Mouse (Mus musculus) neural tube, embryonic 14.5 days (tissue): ENCODE results near the gene Sfrp4. TPM values are rescaled to one million over a fixed set of nuclear protein-coding genes. Genes with fewer than 3 reads are reported as not detected.
"Not testable (repeated sequence)": the region's sequence is repeated elsewhere in the genome, so short reads cannot be mapped to it uniquely, and the experiment has no call there.

Source experiments
- ATAC-seq: fragments of 200-750 bp; cut with Nextera tagmentation; 2 replicates; pipeline ENCODE4 v1.8.0; 2017; ENCODE audit warnings: low read depth, mild to moderate bottlenecking, moderate TSS enrichment, moderate library complexity
- H3K27ac ChIP-seq: fragments of 300-500 bp; sonication (generic); 2 replicates; pipeline ENCODE4 v1.5.1; 2014; ENCODE audit warnings: low read depth, mild to moderate bottlenecking, control low read depth, low read length, moderate library complexity, mixed read lengths
- H3K27me3 ChIP-seq: fragments of 300-500 bp; sonication (generic); 2 replicates; pipeline ENCODE4 v1.6.1; 2014; ENCODE audit warnings: low read length; ENCODE audit not compliant: control insufficient read depth, insufficient read depth
- H3K36me3 ChIP-seq: fragments of 300-500 bp; sonication (generic); 2 replicates; pipeline ENCODE4 v1.6.1; 2014; ENCODE audit warnings: low read length, mixed read lengths; ENCODE audit not compliant: control insufficient read depth, insufficient read depth
- H3K4me1 ChIP-seq: fragments of 300-500 bp; sonication (generic); 2 replicates; pipeline ENCODE4 v1.6.1; 2014; ENCODE audit warnings: low read length; ENCODE audit not compliant: control insufficient read depth, insufficient read depth
- H3K4me2 ChIP-seq: fragments of 300-500 bp; sonication (generic); 2 replicates; pipeline ENCODE4 v1.6.1; 2014; ENCODE audit warnings: mild to moderate bottlenecking, low read depth, low read length, control low read depth
- H3K4me3 ChIP-seq: fragments of 300-500 bp; sonication (generic); 2 replicates; pipeline ENCODE4 v1.5.1; 2014; ENCODE audit warnings: low read depth, low read length, control low read depth, mixed read lengths
- H3K9ac ChIP-seq: fragments of 300-500 bp; sonication (generic); replicated peaks from 2 replicates; pipeline ENCODE4 v1.6.1; 2014; ENCODE audit warnings: low read depth, mild to moderate bottlenecking, control low read depth, low read length, mixed read lengths
- H3K9me3 ChIP-seq: fragments of 300-500 bp; sonication (generic); 2 replicates; pipeline ENCODE4 v1.6.1; 2016; ENCODE audit warnings: low read length; ENCODE audit not compliant: control insufficient read depth
- WGBS: fragments of 180-500 bp; shearing (Covaris S2); extraction: QIAGEN DNeasy Blood & Tissue Kit; methylation state at CpG from one replicate; pipeline ENCODE4 v1.1.7; 2014; 5-methylcytosine and 5-hydroxymethylcytosine counted together
- polyA plus RNA-seq: library from polyadenylated mRNA; unstranded; fragments of >200 nt; fragmentation: Nextera tagmentation; extraction: Ambion mirVana; gene quantifications from 2 replicates; pipeline ENCODE4 v1.2.1, GENCODE M21; 2014

Gene Sfrp4
- 3.2 and 4.3 TPM in 2 replicates for polyA plus RNA-seq

DNA sequence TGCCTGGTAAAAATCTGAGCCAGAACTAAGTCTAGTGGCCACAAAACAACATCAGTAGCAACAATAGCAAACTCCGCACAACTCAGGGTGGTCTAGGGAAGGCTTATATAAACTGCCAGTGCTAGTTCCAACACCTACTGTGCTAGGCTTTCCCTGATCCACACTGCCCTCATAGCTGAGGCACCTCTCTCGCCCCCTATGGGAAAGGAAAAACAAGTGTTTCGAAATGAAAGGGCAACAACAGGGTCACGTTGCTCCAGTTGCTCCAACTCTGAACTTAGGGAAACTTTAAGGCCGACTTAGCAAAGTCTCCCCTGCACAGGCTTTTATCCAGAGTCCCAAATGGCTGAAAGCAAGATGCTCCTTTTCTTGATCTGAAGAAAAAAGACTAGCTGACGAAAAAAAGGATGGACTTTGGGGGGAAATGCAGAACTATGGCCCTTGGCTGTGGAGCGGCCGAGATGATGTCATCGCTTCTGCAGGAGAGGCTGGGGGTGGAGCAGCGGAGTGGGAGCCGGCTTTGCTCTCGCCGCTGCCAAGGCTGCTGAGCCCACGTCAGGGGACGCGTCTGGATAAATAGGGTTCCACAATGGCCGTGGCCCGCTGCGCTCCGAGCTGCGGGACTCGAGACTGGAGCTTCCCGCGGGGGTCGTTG is at the start of gene Sfrp4:
Gene Sfrp4, plus strand, starts transcription at position 532 of the 655 bp plus-strand sequence.
- Histone ChIP-seq H3K9ac (peak within 1 kb of the TSS; percentile 56), H3K4me2 (peak within 1 kb of the TSS; percentile 90), H3K4me1 (peaks cover 9% of the 10 kb centered on the region; the same call in 1 of the 2 replicates), H3K9me3 (no peaks in the 10 kb centered on the region), H3K4me3 (peak within 1 kb of the TSS; percentile 47), H3K27me3 (peaks cover 3% of the 10 kb centered on the region; the same call in 1 of the 2 replicates), H3K36me3 (no peaks in the 10 kb centered on the region), H3K27ac (no peak within 1 kb of the TSS)
- peak; percentile 50; the same call in 1 of the 2 replicates for ATAC-seq
- WGBS: 2% methylated on average over 25 of the region's 25 CpGs

GRCm38 (mm10) chr13:19574723-19575122 is 48.2 kb upstream of the Sfrp4 start:
- H3K4me1 ChIP-seq, H3K4me3 ChIP-seq, H3K27me3 ChIP-seq, H3K9me3 ChIP-seq, ATAC-seq, H3K36me3 ChIP-seq, H3K27ac ChIP-seq, H3K9ac ChIP-seq, H3K4me2 ChIP-seq: not testable (repeated sequence)
- 96% methylated on average over 2 of the region's 2 CpGs for WGBS

- WGBS: 88% methylated on average over 3 of the region's 3 CpGs
Observed at GRCm38 (mm10) chr13:19575947-19576346, 47.0 kb upstream of the Sfrp4 start.

DNA sequence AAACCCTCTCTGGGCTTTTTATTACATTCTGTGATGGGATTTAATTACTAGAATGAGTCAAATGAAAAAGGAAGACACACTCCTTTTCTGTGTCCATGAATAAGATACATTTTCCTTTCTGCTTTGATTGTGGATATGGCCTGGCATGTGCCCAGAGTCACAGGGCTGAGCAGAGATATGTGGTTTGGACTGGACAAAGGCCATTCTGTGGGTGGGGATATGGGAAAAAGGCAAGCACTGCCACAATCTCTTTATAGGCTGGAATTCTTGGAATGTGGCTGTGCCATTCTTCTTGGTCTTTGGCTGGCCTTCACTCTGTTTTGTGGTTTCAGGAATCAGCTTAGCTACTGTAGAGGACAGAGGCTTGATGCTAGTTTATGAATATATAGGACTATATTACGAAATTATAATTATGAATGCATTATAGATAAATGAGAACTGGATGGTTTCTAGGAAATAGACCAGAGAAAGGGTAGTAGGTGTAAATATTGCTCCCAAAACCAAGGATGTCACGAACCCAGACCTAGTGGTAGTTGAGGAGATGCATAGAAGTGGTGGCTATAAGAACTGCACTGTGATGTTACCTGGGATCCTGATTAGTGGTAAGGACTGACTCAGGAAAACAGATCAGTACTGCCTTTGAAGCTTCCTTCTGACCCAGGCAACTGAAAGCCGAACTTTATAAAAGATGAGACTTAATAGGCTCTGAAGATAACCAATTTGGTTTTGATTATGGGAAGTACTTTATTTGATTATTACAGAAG is 31.7 kb upstream of the Sfrp4 start:
- H3K4me3 ChIP-seq: no peak overlapping the region
- H3K9me3 ChIP-seq: no peaks in the 10 kb centered on the region
- no peaks in the 10 kb centered on the region for H3K36me3 ChIP-seq
- H3K27ac ChIP-seq: no peak overlapping the region
- H3K4me2 ChIP-seq: no peak overlapping the region
- H3K27me3 ChIP-seq: no peaks in the 10 kb centered on the region
- WGBS: 87% methylated on average over 3 of the region's 3 CpGs
- ATAC-seq: no peak
- no peak overlapping the region for H3K9ac ChIP-seq
- H3K4me1 ChIP-seq: no peaks in the 10 kb centered on the region

More at GRCm38 (mm10) chr13:19575947-19576346, 47.0 kb upstream of the Sfrp4 start:
- Histone ChIP-seq H3K4me3 (no peak overlapping the region), H3K27me3 (no peaks in the 10 kb centered on the region), H3K36me3 (no peaks in the 10 kb centered on the region), H3K9ac (no peak overlapping the region), H3K27ac (no peak overlapping the region), H3K4me1 (no peaks in the 10 kb centered on the region), H3K9me3 (no peaks in the 10 kb centered on the region), H3K4me2 (no peak overlapping the region)
- no peak for ATAC-seq

DNA sequence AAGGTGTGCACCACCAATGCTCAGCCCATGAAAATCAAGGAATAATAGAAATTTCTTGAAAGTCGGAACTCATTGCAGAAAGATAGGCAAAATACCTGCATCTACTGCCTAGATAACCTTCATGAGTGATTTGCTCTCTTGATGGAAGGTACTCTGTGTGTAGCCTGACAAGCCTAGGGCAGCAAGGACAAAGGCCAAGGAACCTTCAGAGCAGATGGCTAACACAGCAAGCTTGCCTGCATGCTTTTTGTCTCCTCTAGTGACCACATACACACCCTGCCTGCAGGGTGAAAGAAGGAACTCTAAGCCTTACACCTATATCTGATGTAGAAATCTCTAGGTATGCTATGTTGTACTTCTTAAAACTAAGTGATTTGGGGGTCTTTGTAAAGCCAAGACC is 27.8 kb upstream of the Sfrp4 start:
- Histone ChIP-seq H3K4me2 (no peak overlapping the region), H3K9ac (no peak overlapping the region), H3K36me3 (no peaks in the 10 kb centered on the region), H3K4me3 (no peak overlapping the region), H3K27ac (no peak overlapping the region), H3K27me3 (no peaks in the 10 kb centered on the region), H3K4me1 (no peaks in the 10 kb centered on the region), H3K9me3 (no peaks in the 10 kb centered on the region)
- WGBS: 94% methylated on average over 1 of the region's 1 CpGs
- ATAC-seq: no peak

- Histone ChIP-seq H3K27me3 (no peaks in the 10 kb centered on the region), H3K4me1 (no peaks in the 10 kb centered on the region), H3K27ac (no peak overlapping the region), H3K4me2 (no peak overlapping the region), H3K36me3 (no peaks in the 10 kb centered on the region), H3K4me3 (no peak overlapping the region), H3K9me3 (no peaks in the 10 kb centered on the region), H3K9ac (no peak overlapping the region)
- WGBS: 89% methylated on average over 6 of the region's 6 CpGs
- no peak for ATAC-seq
Observed at GRCm38 (mm10) chr13:19599242-19599641, 23.7 kb upstream of the Sfrp4 start.

GRCm38 (mm10) chr13:19602531-19602930 is 20.4 kb upstream of the Sfrp4 start:
- ATAC-seq: no peak
- H3K4me2 ChIP-seq: no peak overlapping the region
- no peaks in the 10 kb centered on the region for H3K27me3 ChIP-seq
- no peaks in the 10 kb centered on the region for H3K9me3 ChIP-seq
- 95% methylated on average over 1 of the region's 1 CpGs for WGBS
- no peak overlapping the region for H3K9ac ChIP-seq
- no peaks in the 10 kb centered on the region for H3K4me1 ChIP-seq
- H3K4me3 ChIP-seq: no peak overlapping the region
- H3K27ac ChIP-seq: no peak overlapping the region
- H3K36me3 ChIP-seq: no peaks in the 10 kb centered on the region

GRCm38 (mm10) chr13:19603719-19604118 is 19.2 kb upstream of the Sfrp4 start:
- no peak overlapping the region for H3K4me2 ChIP-seq
- no peaks in the 10 kb centered on the region for H3K9me3 ChIP-seq
- ATAC-seq: no peak

DNA sequence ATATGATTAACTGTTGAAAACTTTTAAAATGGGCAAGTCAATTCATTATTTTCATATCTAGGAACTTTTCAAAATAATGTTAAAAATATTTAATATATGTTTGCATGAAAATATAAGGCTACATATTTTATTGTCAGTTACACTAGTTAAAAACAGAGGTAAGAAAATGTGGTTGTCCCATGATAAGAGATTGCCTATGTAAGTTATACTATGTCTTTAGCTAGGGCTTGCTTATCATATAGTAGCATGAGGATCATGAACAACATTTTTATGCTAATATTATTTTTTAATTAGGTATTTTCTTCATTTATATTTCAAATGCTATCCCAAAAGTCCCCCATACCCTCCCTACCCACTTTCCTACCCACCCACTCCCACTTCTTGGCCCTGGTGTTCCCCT is 18.0 kb upstream of the Sfrp4 start:
- no peak overlapping the region for H3K27ac ChIP-seq
- no peak overlapping the region for H3K9ac ChIP-seq
- no peak overlapping the region for H3K4me2 ChIP-seq
- H3K27me3 ChIP-seq: no peaks in the 10 kb centered on the region
- no peak overlapping the region for H3K4me3 ChIP-seq
- no peaks in the 10 kb centered on the region for H3K4me1 ChIP-seq
- no peaks in the 10 kb centered on the region for H3K9me3 ChIP-seq
- H3K36me3 ChIP-seq: no peaks in the 10 kb centered on the region
- no peak for ATAC-seq

More at GRCm38 (mm10) chr13:19603719-19604118, 19.2 kb upstream of the Sfrp4 start:
- Histone ChIP-seq H3K4me3 (no peak overlapping the region), H3K4me1 (no peaks in the 10 kb centered on the region), H3K27me3 (no peaks in the 10 kb centered on the region), H3K27ac (no peak overlapping the region), H3K36me3 (no peaks in the 10 kb centered on the region), H3K9ac (no peak overlapping the region)
- 96% methylated on average over 1 of the region's 1 CpGs for WGBS
